Mouse (Mus musculus) fat pad, adult 2 months (tissue): ENCODE measurements around the gene Foxs1.

Source experiments
- DNase-seq: peaks from one replicate; pipeline ENCODE4 v3.0.0-alpha.2; 2011; ENCODE audit warnings: low read depth, low spot score; ENCODE audit errors: extremely low read depth

Foxs1 gene

GRCm38 (mm10) chr2:152904127-152904643, 28.8 kb downstream of the Foxs1 start:
- no peak for DNase-seq

- no peak for DNase-seq
Observed at GRCm38 (mm10) chr2:152903586-152903985, 29.4 kb downstream of the Foxs1 start.

GRCm38 (mm10) chr2:152902658-152903057, 30.4 kb downstream of the Foxs1 start:
- DNase-seq, result no peak

- no peak for DNase-seq
Observed at GRCm38 (mm10) chr2:152901296-152901695, 31.7 kb downstream of the Foxs1 start.

- no peak for DNase-seq
Observed at GRCm38 (mm10) chr2:152899011-152899410, 34.0 kb downstream of the Foxs1 start.

GRCm38 (mm10) chr2:152896926-152897325, 36.1 kb downstream of the Foxs1 start:
- DNase-seq, result no peak

GRCm38 (mm10) chr2:152895834-152896233, 37.2 kb downstream of the Foxs1 start:
- no peak for DNase-seq

GRCm38 (mm10) chr2:152888774-152889173, 44.2 kb downstream of the Foxs1 start:
- no peak for DNase-seq

- DNase-seq, result no peak
Observed at GRCm38 (mm10) chr2:152887230-152887629, 45.8 kb downstream of the Foxs1 start.

- no peak for DNase-seq
Observed at GRCm38 (mm10) chr2:152884101-152884645, 48.8 kb downstream of the Foxs1 start.
